Mouse (Mus musculus) hindbrain, embryonic 11.5 days (tissue): ENCODE data around the gene Olfr1272. TPM values are rescaled to one million over a fixed set of nuclear protein-coding genes. Genes with fewer than 3 reads are reported as not detected.
"Not testable (repeated sequence)": the region's sequence is repeated elsewhere in the genome, so short reads cannot be mapped to it uniquely, and the experiment has no call there.

Experiments used
- ATAC-seq: fragments of 200-750 bp; cut with Nextera tagmentation; 2 replicates; pipeline ENCODE4 v1.8.0; 2017; ENCODE audit warnings: mild to moderate bottlenecking, moderate TSS enrichment, moderate library complexity; ENCODE audit not compliant: low FRiP score
- DNase-seq: peaks from one replicate; pipeline ENCODE4 v3.0.0-alpha.2; 2015; ENCODE audit warnings: low spot score
- H3K27ac ChIP-seq: fragments of 300-500 bp; sonication (generic); 2 replicates; pipeline ENCODE4 v1.5.1; 2014; ENCODE audit warnings: mild to moderate bottlenecking, low read depth, low read length
- H3K27me3 ChIP-seq: fragments of 300-500 bp; sonication (generic); 2 replicates; pipeline ENCODE4 v1.6.1; 2014; ENCODE audit warnings: mild to moderate bottlenecking, low read length, moderate library complexity, mixed read lengths; ENCODE audit not compliant: control insufficient read depth, insufficient read depth
- H3K36me3 ChIP-seq: fragments of 300-500 bp; sonication (generic); 2 replicates; pipeline ENCODE4 v1.6.1; 2014; ENCODE audit warnings: mild to moderate bottlenecking, low read length, moderate library complexity, mixed read lengths; ENCODE audit not compliant: control insufficient read depth, insufficient read depth
- H3K4me1 ChIP-seq: fragments of 300-500 bp; sonication (generic); replicated peaks from 2 replicates; pipeline ENCODE4 v1.6.1; 2014; ENCODE audit warnings: low read length, mixed read lengths; ENCODE audit not compliant: control insufficient read depth, insufficient read depth
- H3K4me2 ChIP-seq: fragments of 300-500 bp; sonication (generic); replicated peaks from 2 replicates; pipeline ENCODE4 v1.6.1; 2014; ENCODE audit warnings: mild to moderate bottlenecking, low read depth, low read length
- H3K4me3 ChIP-seq: fragments of 300-500 bp; sonication (generic); 2 replicates; pipeline ENCODE4 v1.5.1; 2014; ENCODE audit warnings: low read depth, low read length
- H3K9ac ChIP-seq: fragments of 300-500 bp; sonication (generic); 2 replicates; pipeline ENCODE4 v1.6.1; 2014; ENCODE audit warnings: low read depth, low read length
- H3K9me3 ChIP-seq: fragments of 300-500 bp; sonication (generic); 2 replicates; pipeline ENCODE4 v1.6.1; 2016; ENCODE audit warnings: low read length; ENCODE audit not compliant: control insufficient read depth
- WGBS: fragments of 180-500 bp; shearing (Covaris S2); extraction: QIAGEN DNeasy Blood & Tissue Kit; methylation state at CpG from one replicate; pipeline ENCODE4 v1.1.7; 2014; 5-methylcytosine and 5-hydroxymethylcytosine counted together
- polyA plus RNA-seq: library from polyadenylated mRNA; unstranded; fragments of >200 nt; fragmentation: Nextera tagmentation; extraction: Ambion mirVana; gene quantifications from 2 replicates; pipeline ENCODE4 v1.2.1, GENCODE M21; 2014

Gene Olfr1272
- polyA plus RNA-seq, result not detected in 2 replicates

- no peaks in the 10 kb centered on the region for H3K36me3 ChIP-seq
- DNase-seq, result no peak
- H3K4me1 ChIP-seq, result no peaks in the 10 kb centered on the region
- WGBS, result 83% methylated on average over 6 of the region's 6 CpGs
- H3K27ac ChIP-seq, result no peak within 1 kb of the TSS
- no peaks in the 10 kb centered on the region for H3K27me3 ChIP-seq
- no peak for ATAC-seq
- no peak within 1 kb of the TSS for H3K4me2 ChIP-seq
- no peak within 1 kb of the TSS for H3K9ac ChIP-seq
- no peak within 1 kb of the TSS for H3K4me3 ChIP-seq
- H3K9me3 ChIP-seq, result no peaks in the 10 kb centered on the region
These were observed at the start of gene Olfr1272 for GRCm38 (mm10) chr2:90292741-90293140. Olfr1272 (minus strand) TSS chr2:90292841.

- not testable (repeated sequence) for ATAC-seq, H3K27ac ChIP-seq, H3K9ac ChIP-seq, DNase-seq, H3K9me3 ChIP-seq, H3K36me3 ChIP-seq, H3K4me1 ChIP-seq, H3K4me3 ChIP-seq, H3K4me2 ChIP-seq, H3K27me3 ChIP-seq
- no CpG with 5 or more reads among the region's 6 CpGs for WGBS
These were observed 29.3 kb upstream of the Olfr1272 start, which contains the start of gene Gm13769 for GRCm38 (mm10) chr2:90321900-90322299. Gm13769 (plus strand) TSS chr2:90322200.

GRCm38 (mm10) chr2:90270932-90271331 is 21.7 kb downstream of the Olfr1272 start, which contains the start of gene Olfr1271:
Olfr1271 (minus strand) TSS chr2:90271032.
- ATAC-seq (no peak), DNase-seq (no peak)
- no peak within 1 kb of the TSS for H3K27ac ChIP-seq
- no peak within 1 kb of the TSS for H3K9ac ChIP-seq
- H3K36me3 ChIP-seq, result no peaks in the 10 kb centered on the region
- H3K4me2 ChIP-seq, result no peak within 1 kb of the TSS
- 92% methylated on average over 2 of the region's 2 CpGs for WGBS
- H3K4me1 ChIP-seq, result no peaks in the 10 kb centered on the region
- H3K4me3 ChIP-seq, result no peak within 1 kb of the TSS
- H3K27me3 ChIP-seq, result no peaks in the 10 kb centered on the region
- H3K9me3 ChIP-seq, result no peaks in the 10 kb centered on the region

- Histone ChIP-seq H3K9ac (no peak within 1 kb of the TSS), H3K4me3 (no peak within 1 kb of the TSS), H3K36me3 (no peaks in the 10 kb centered on the region), H3K27ac (no peak within 1 kb of the TSS), H3K9me3 (no peaks in the 10 kb centered on the region), H3K4me1 (no peaks in the 10 kb centered on the region), H3K27me3 (no peaks in the 10 kb centered on the region), H3K4me2 (no peak within 1 kb of the TSS)
- WGBS, result 94% methylated on average over 4 of the region's 4 CpGs
- DNase-seq (no peak), ATAC-seq (no peak)
These were observed 35.1 kb downstream of the Olfr1272 start, which contains the start of gene Olfr142 for GRCm38 (mm10) chr2:90257492-90257891. Olfr142 (minus strand) TSS chr2:90257592.

Other genes with a start within 250 kb of the Olfr1272 start
- not detected in 2 replicates for gene Olfr140, start 229.2 kb downstream of the Olfr1272 start, polyA plus RNA-seq
- gene Olfr1269, start 171.4 kb downstream of the Olfr1272 start, polyA plus RNA-seq, result not detected in 2 replicates
- gene Olfr32, start 150.5 kb downstream of the Olfr1272 start, polyA plus RNA-seq, result not detected in 2 replicates
- gene Olfr1270, start 139.8 kb downstream of the Olfr1272 start, polyA plus RNA-seq, result not detected in 2 replicates
- gene Olfr1506, start 68.3 kb downstream of the Olfr1272 start, polyA plus RNA-seq, result not detected in 2 replicates
- gene Olfr142, start 35.2 kb downstream of the Olfr1272 start, polyA plus RNA-seq, result not detected in 2 replicates
- gene Olfr1271, start 21.8 kb downstream of the Olfr1272 start, polyA plus RNA-seq, result not detected in 2 replicates
- gene Gm13769, start 29.4 kb upstream of the Olfr1272 start, polyA plus RNA-seq, result not detected in 2 replicates
- gene Olfr1274-ps, start 105.8 kb upstream of the Olfr1272 start, polyA plus RNA-seq, result 0.14 TPM in 1 of 2 replicates, not detected in the other